Mouse (Mus musculus) olfactory bulb, adult 2 months (tissue): Measurements from ENCODE around the gene Ppp1r14c. TPM values are rescaled to one million over a fixed set of nuclear protein-coding genes. Genes with fewer than 3 reads are reported as not detected.

Experiments used
- H3K27ac ChIP-seq: fragments of 200-500 bp; 2 replicates; pipeline ENCODE4 v1.5.1; 2012; ENCODE audit warnings: low read depth, low read length; ENCODE audit not compliant: insufficient read depth
- H3K4me1 ChIP-seq: fragments of 200-500 bp; 2 replicates; pipeline ENCODE4 v1.6.1; 2012; ENCODE audit warnings: low read length; ENCODE audit not compliant: control insufficient read depth, insufficient read depth
- H3K4me3 ChIP-seq: fragments of 200-500 bp; 2 replicates; pipeline ENCODE4 v1.5.1; 2012; ENCODE audit warnings: mild to moderate bottlenecking, low read depth, low read length, moderate library complexity; ENCODE audit not compliant: insufficient read depth
- CTCF ChIP-seq: fragments of 200-500 bp; IDR thresholded peaks from 2 replicates; pipeline ENCODE4 v1.5.1; 2012; ENCODE audit warnings: low read depth, mild to moderate bottlenecking, low read length, moderate library complexity; ENCODE audit not compliant: insufficient read depth
- POLR2A ChIP-seq: fragments of 200-500 bp; IDR thresholded peaks from 2 replicates; pipeline ENCODE4 v1.6.1; 2012; ENCODE audit warnings: mild to moderate bottlenecking, low read depth, low read length, moderate library complexity; ENCODE audit not compliant: insufficient read depth
- WGBS: fragments of 180-500 bp; shearing (Covaris S2); methylation state at CpG from one replicate; pipeline ENCODE4 v1.1.7; 2018; 5-methylcytosine and 5-hydroxymethylcytosine counted together
- polyA plus RNA-seq: library from polyadenylated mRNA; stranded (reverse); fragments of >200 nt; gene quantifications from 2 replicates; pipeline ENCODE4 v1.2.4, GENCODE M21; 2012; ENCODE audit warnings: low replicate concordance; ENCODE audit not compliant: missing spikeins, insufficient read depth, insufficient read length

The Ppp1r14c gene
- polyA plus RNA-seq, 1 experiment: not detected

GRCm38 (mm10) chr10:3365671-3366035 is 204 bp upstream of the Ppp1r14c start:
- Histone ChIP-seq H3K4me1 (peaks cover 3% of the 10 kb centered on the region), H3K4me3 (peak overlapping the region; percentile 79), H3K27ac (peak overlapping the region; percentile 63)
- 13% methylated on average over 5 of the region's 5 CpGs for WGBS
- TF ChIP-seq POLR2A: no peak
- TF ChIP-seq CTCF: no peak

GRCm38 (mm10) chr10:3366870-3367431 is 1.1 kb downstream of the Ppp1r14c start:
- Histone ChIP-seq H3K4me1 (peaks cover 3% of the 10 kb centered on the region), H3K27ac (peak overlapping the region; percentile 66), H3K4me3 (peak overlapping the region; percentile 79)
- under 1% methylated on average over 26 of the region's 26 CpGs for WGBS
- no peak for TF ChIP-seq CTCF

GRCm38 (mm10) chr10:3367440-3367839 is 1.6 kb downstream of the Ppp1r14c start:
- Histone ChIP-seq H3K4me3 (peak overlapping the region; percentile 79), H3K27ac (peak overlapping the region; percentile 66; the same call in 1 of the 2 replicates), H3K4me1 (peaks cover 3% of the 10 kb centered on the region)
- 11% methylated on average over 11 of the region's 11 CpGs for WGBS
- no peak for TF ChIP-seq CTCF
- no peak for TF ChIP-seq POLR2A

GRCm38 (mm10) chr10:3383176-3383575 is 17.3 kb downstream of the Ppp1r14c start:
- WGBS: 15% methylated on average over 3 of the region's 3 CpGs
- TF ChIP-seq POLR2A: no peak
- TF ChIP-seq CTCF: no peak
- H3K4me1 ChIP-seq: no peaks in the 10 kb centered on the region
- H3K4me3 ChIP-seq: no peak overlapping the region
- H3K27ac ChIP-seq: no peak overlapping the region

- Histone ChIP-seq H3K4me1 (peaks cover 7% of the 10 kb centered on the region; the same call in 1 of the 2 replicates), H3K4me3 (no peak overlapping the region), H3K27ac (no peak overlapping the region)
- 86% methylated on average over 4 of the region's 4 CpGs for WGBS
- no peak for TF ChIP-seq POLR2A
- TF ChIP-seq CTCF: no peak
These were observed 26.4 kb downstream of the Ppp1r14c start for GRCm38 (mm10) chr10:3392251-3392650.

- 91% methylated on average over 4 of the region's 4 CpGs for WGBS
- Histone ChIP-seq H3K4me1 (peaks cover 7% of the 10 kb centered on the region; the same call in 1 of the 2 replicates), H3K4me3 (no peak overlapping the region), H3K27ac (no peak overlapping the region)
- TF ChIP-seq CTCF (no peak), POLR2A (no peak)
These were observed 27.7 kb downstream of the Ppp1r14c start for GRCm38 (mm10) chr10:3393548-3393947.

GRCm38 (mm10) chr10:3394193-3394592 is 28.3 kb downstream of the Ppp1r14c start:
- TF ChIP-seq POLR2A (no peak), CTCF (no peak)
- peaks cover 7% of the 10 kb centered on the region; the same call in 1 of the 2 replicates for H3K4me1 ChIP-seq
- no peak overlapping the region for H3K4me3 ChIP-seq
- WGBS: 49% methylated on average over 5 of the region's 5 CpGs
- H3K27ac ChIP-seq: no peak overlapping the region

- WGBS: 63% methylated on average over 4 of the region's 4 CpGs
- TF ChIP-seq POLR2A (no peak), CTCF (no peak)
- Histone ChIP-seq H3K4me1 (peaks cover 7% of the 10 kb centered on the region; the same call in 1 of the 2 replicates), H3K27ac (no peak overlapping the region), H3K4me3 (no peak overlapping the region)
These were observed 28.9 kb downstream of the Ppp1r14c start for GRCm38 (mm10) chr10:3394671-3395288.

- H3K27ac ChIP-seq: no peak overlapping the region
- WGBS: 88% methylated on average over 12 of the region's 12 CpGs
- H3K4me1 ChIP-seq: peaks cover 7% of the 10 kb centered on the region; the same call in 1 of the 2 replicates
- no peak overlapping the region for H3K4me3 ChIP-seq
- TF ChIP-seq POLR2A: no peak
These were observed 29.6 kb downstream of the Ppp1r14c start for GRCm38 (mm10) chr10:3395341-3395931.
